Mouse (Mus musculus): ENCODE data around the gene Med27. TPM values are rescaled to one million over a fixed set of nuclear protein-coding genes. Genes with fewer than 3 reads are reported as not detected.

Gene Med27
- polyA plus RNA-seq, 1 experiment, result 44.0 TPM

GRCm38 (mm10) chr2:29318596-29318995, 28.0 kb upstream of the Med27 start:
- H3K4me3 ChIP-seq, result no peak overlapping the region
- H3K36me3 ChIP-seq (ENCODE audit: control insufficient read depth, insufficient read depth), result no peaks in the 10 kb centered on the region
- no peaks in the 10 kb centered on the region for H3K79me2 ChIP-seq (ENCODE audit: control insufficient read depth, insufficient read depth)
- H3K27me3 ChIP-seq (ENCODE audit: control insufficient read depth, insufficient read depth, insufficient read length), result peaks cover 19% of the 10 kb centered on the region
- no peak overlapping the region for H3ac ChIP-seq (ENCODE audit: control insufficient read depth, insufficient read length)
- no peak for TF ChIP-seq E2F4 (IDR thresholded peaks at IDR 0.05; ENCODE audit: insufficient read depth)
- TF ChIP-seq CEBPB (IDR thresholded peaks at IDR 0.05; ENCODE audit: insufficient read depth, poor library complexity, severe bottlenecking), result no peak
- TF ChIP-seq SRF (IDR thresholded peaks at IDR 0.05; ENCODE audit: control insufficient read depth, insufficient read length, low read depth), result no peak
- no peak for TF ChIP-seq MAX (IDR thresholded peaks at IDR 0.05; ENCODE audit: low read depth)
- no peak for TF ChIP-seq TCF3 (IDR thresholded peaks at IDR 0.05; ENCODE audit: insufficient read length, low read depth)
- TF ChIP-seq MYOG (IDR thresholded peaks at IDR 0.05; ENCODE audit: control insufficient read depth in 1 of 3, insufficient read depth in 1 of 3, insufficient read length in 2 of 3, low read depth in 2 of 3), result no peak
- TF ChIP-seq POLR2A (IDR thresholded peaks at IDR 0.05; ENCODE audit: insufficient read length, low read depth), result no peak
- TF ChIP-seq TCF12 (IDR thresholded peaks at IDR 0.05; ENCODE audit: insufficient read depth, poor library complexity, severe bottlenecking), result no peak
- TF ChIP-seq REST (IDR thresholded peaks at IDR 0.05; ENCODE audit: insufficient read depth, insufficient read length), result no peak
- H3K4me2 ChIP-seq (ENCODE audit: low read depth), result no peak overlapping the region

- TF ChIP-seq CEBPB (IDR thresholded peaks at IDR 0.05; ENCODE audit: insufficient read depth, poor library complexity, severe bottlenecking) (no peak), POLR2A (IDR thresholded peaks at IDR 0.05; ENCODE audit: insufficient read length, low read depth) (no peak), SRF (IDR thresholded peaks at IDR 0.05; ENCODE audit: control insufficient read depth, insufficient read length, low read depth) (no peak), TCF12 (IDR thresholded peaks at IDR 0.05; ENCODE audit: insufficient read depth, poor library complexity, severe bottlenecking) (no peak), REST (IDR thresholded peaks at IDR 0.05; ENCODE audit: insufficient read depth, insufficient read length) (no peak), USF1 (IDR thresholded peaks at IDR 0.05; ENCODE audit: low read depth) (no peak), MAX (IDR thresholded peaks at IDR 0.05; ENCODE audit: low read depth) (no peak), MYOD1 (IDR thresholded peaks at IDR 0.05; ENCODE audit: control insufficient read depth in 1 of 3, insufficient read length in 2 of 3, low read depth in 2 of 3) (no peak), E2F4 (IDR thresholded peaks at IDR 0.05; ENCODE audit: insufficient read depth) (no peak), TCF3 (IDR thresholded peaks at IDR 0.05; ENCODE audit: insufficient read length, low read depth) (no peak)
- Histone ChIP-seq H3K36me3 (ENCODE audit: control insufficient read depth, insufficient read depth) (no peaks in the 10 kb centered on the region), H3ac (ENCODE audit: control insufficient read depth, insufficient read length) (no peak overlapping the region), H3K27me3 (ENCODE audit: control insufficient read depth, insufficient read depth, insufficient read length) (peaks cover 15% of the 10 kb centered on the region), H3K79me2 (ENCODE audit: control insufficient read depth, insufficient read depth) (no peaks in the 10 kb centered on the region), H3K4me2 (ENCODE audit: low read depth) (no peak overlapping the region), H3K4me3 (no peak overlapping the region)
These were observed 26.3 kb upstream of the Med27 start for GRCm38 (mm10) chr2:29320229-29320751.

GRCm38 (mm10) chr2:29320780-29321179, 25.8 kb upstream of the Med27 start:
- TF ChIP-seq POLR2A (IDR thresholded peaks at IDR 0.05; ENCODE audit: insufficient read length, low read depth) (no peak), POLR2AphosphoS2 (IDR thresholded peaks at IDR 0.05; ENCODE audit: insufficient read length, low read depth) (no peak)
- H3K79me2 ChIP-seq (ENCODE audit: control insufficient read depth, insufficient read depth), result no peaks in the 10 kb centered on the region
- no peak overlapping the region for H3ac ChIP-seq (ENCODE audit: control insufficient read depth, insufficient read length)
- no peak overlapping the region for H3K4me2 ChIP-seq (ENCODE audit: low read depth)
- no peaks in the 10 kb centered on the region for H3K36me3 ChIP-seq (ENCODE audit: control insufficient read depth, insufficient read depth)
- H3K27me3 ChIP-seq (ENCODE audit: control insufficient read depth, insufficient read depth, insufficient read length), result peaks cover 15% of the 10 kb centered on the region
- no peak overlapping the region for H3K4me3 ChIP-seq

GRCm38 (mm10) chr2:29324456-29324855, 22.2 kb upstream of the Med27 start:
- no peak for TF ChIP-seq POLR2AphosphoS2 (IDR thresholded peaks at IDR 0.05; ENCODE audit: insufficient read length, low read depth)
- TF ChIP-seq MAX (IDR thresholded peaks at IDR 0.05; ENCODE audit: low read depth), result no peak
- TF ChIP-seq MYOG (IDR thresholded peaks at IDR 0.05; ENCODE audit: control insufficient read depth in 1 of 3, insufficient read depth in 1 of 3, insufficient read length in 2 of 3, low read depth in 2 of 3), result no peak
- TF ChIP-seq REST (IDR thresholded peaks at IDR 0.05; ENCODE audit: insufficient read depth, insufficient read length), result no peak
- TF ChIP-seq MYOD1 (IDR thresholded peaks at IDR 0.05; ENCODE audit: control insufficient read depth in 1 of 3, insufficient read length in 2 of 3, low read depth in 2 of 3), result no peak
- no peak for TF ChIP-seq SRF (IDR thresholded peaks at IDR 0.05; ENCODE audit: control insufficient read depth, insufficient read length, low read depth)
- TF ChIP-seq TCF3 (IDR thresholded peaks at IDR 0.05; ENCODE audit: insufficient read length, low read depth), result no peak
- TF ChIP-seq POLR2A (IDR thresholded peaks at IDR 0.05; ENCODE audit: insufficient read length, low read depth), result no peak
- TF ChIP-seq USF1 (IDR thresholded peaks at IDR 0.05; ENCODE audit: low read depth), result no peak
- no peak for TF ChIP-seq CEBPB (IDR thresholded peaks at IDR 0.05; ENCODE audit: insufficient read depth, poor library complexity, severe bottlenecking)
- no peak for TF ChIP-seq TCF12 (IDR thresholded peaks at IDR 0.05; ENCODE audit: insufficient read depth, poor library complexity, severe bottlenecking)
- no peak for TF ChIP-seq E2F4 (IDR thresholded peaks at IDR 0.05; ENCODE audit: insufficient read depth)
- Histone ChIP-seq H3K4me2 (ENCODE audit: low read depth) (no peak overlapping the region), H3K27me3 (ENCODE audit: control insufficient read depth, insufficient read depth, insufficient read length) (peaks cover 20% of the 10 kb centered on the region), H3K79me2 (ENCODE audit: control insufficient read depth, insufficient read depth) (no peaks in the 10 kb centered on the region), H3ac (ENCODE audit: control insufficient read depth, insufficient read length) (no peak overlapping the region), H3K36me3 (ENCODE audit: control insufficient read depth, insufficient read depth) (no peaks in the 10 kb centered on the region), H3K4me3 (no peak overlapping the region)

- Histone ChIP-seq H3K4me3 (no peak overlapping the region), H3K79me2 (ENCODE audit: control insufficient read depth, insufficient read depth) (no peaks in the 10 kb centered on the region), H3K36me3 (ENCODE audit: control insufficient read depth, insufficient read depth) (no peaks in the 10 kb centered on the region), H3K27me3 (ENCODE audit: control insufficient read depth, insufficient read depth, insufficient read length) (peaks cover 11% of the 10 kb centered on the region), H3ac (ENCODE audit: control insufficient read depth, insufficient read length) (no peak overlapping the region), H3K4me2 (ENCODE audit: low read depth) (no peak overlapping the region)
- TF ChIP-seq E2F4 (IDR thresholded peaks at IDR 0.05; ENCODE audit: insufficient read depth), result no peak
- no peak for TF ChIP-seq POLR2A (IDR thresholded peaks at IDR 0.05; ENCODE audit: insufficient read length, low read depth)
These were observed 16.1 kb upstream of the Med27 start for GRCm38 (mm10) chr2:29330471-29330870.

Measured in myocyte (in vitro differentiated cells).